Mouse (Mus musculus) erythroblast, embryonic 14.5 days (primary cell): ENCODE results near the gene Ggct. TPM values are rescaled to one million over a fixed set of nuclear protein-coding genes. Genes with fewer than 3 reads are reported as not detected.
"Not testable (repeated sequence)": the region's sequence is repeated elsewhere in the genome, so short reads cannot be mapped to it uniquely, and the experiment has no call there.

ENCODE experiments used
- H3K27me3 ChIP-seq: 2 replicates; pipeline ENCODE4 v1.6.1; 2012; ENCODE audit warnings: inconsistent platforms; ENCODE audit not compliant: control insufficient read depth
- H3K36me3 ChIP-seq: 2 replicates; pipeline ENCODE4 v1.6.1; 2012; ENCODE audit warnings: mild to moderate bottlenecking, inconsistent platforms; ENCODE audit not compliant: control insufficient read depth
- H3K4me1 ChIP-seq: 2 replicates; pipeline ENCODE4 v1.6.1; 2012; ENCODE audit warnings: inconsistent platforms; ENCODE audit not compliant: control insufficient read depth
- H3K4me3 ChIP-seq: replicated peaks from 2 replicates; pipeline ENCODE3; 2012; ENCODE audit warnings: moderate library complexity, mild to moderate bottlenecking, inconsistent platforms
- H3K9me3 ChIP-seq: 2 replicates; pipeline ENCODE4 v1.6.1; 2012; ENCODE audit warnings: low read length, inconsistent platforms, mixed read lengths; ENCODE audit not compliant: control insufficient read depth
- GATA1 ChIP-seq: IDR thresholded peaks from 2 replicates; pipeline ENCODE4 v1.6.1; 2012; ENCODE audit warnings: low read length, inconsistent platforms, mixed read lengths
- TAL1 ChIP-seq: IDR thresholded peaks from 3 replicates; pipeline ENCODE4 v1.6.1; 2012; ENCODE audit warnings: low read length, inconsistent platforms, mixed read lengths
- polyA plus RNA-seq: library from polyadenylated mRNA; stranded (reverse); fragments of >175 nt; gene quantifications from 2 replicates; pipeline ENCODE4 v1.2.3, GENCODE M21; 2012

Ggct gene
- polyA plus RNA-seq, 1 experiment = 0.19 TPM

DNA sequence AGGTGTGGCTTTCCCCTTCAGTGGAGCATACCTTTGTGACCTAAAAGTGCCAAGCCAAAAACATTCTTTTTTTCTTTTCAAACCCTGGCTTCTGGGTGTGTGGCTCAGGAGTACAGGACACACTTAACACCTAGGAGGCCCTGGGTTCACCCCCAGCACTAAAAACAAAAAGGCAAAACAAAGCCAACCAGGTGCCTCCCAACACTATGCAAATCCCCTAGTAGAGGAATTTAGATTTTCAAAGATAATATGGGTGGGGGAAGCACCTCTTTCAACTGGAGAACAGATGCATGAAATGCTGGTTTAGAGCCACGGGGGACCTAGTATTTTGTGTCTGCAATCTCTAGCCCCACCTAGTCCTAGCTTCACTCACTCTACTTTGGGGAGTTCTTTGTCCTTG is 28.0 kb downstream of the Ggct start:
- H3K27me3 ChIP-seq = no peaks in the 10 kb centered on the region
- no peak overlapping the region for H3K4me3 ChIP-seq
- no peaks in the 10 kb centered on the region for H3K9me3 ChIP-seq
- no peak for TF ChIP-seq GATA1
- TF ChIP-seq TAL1 = no peak
- H3K36me3 ChIP-seq = no peaks in the 10 kb centered on the region
- H3K4me1 ChIP-seq = peaks cover 3% of the 10 kb centered on the region

DNA sequence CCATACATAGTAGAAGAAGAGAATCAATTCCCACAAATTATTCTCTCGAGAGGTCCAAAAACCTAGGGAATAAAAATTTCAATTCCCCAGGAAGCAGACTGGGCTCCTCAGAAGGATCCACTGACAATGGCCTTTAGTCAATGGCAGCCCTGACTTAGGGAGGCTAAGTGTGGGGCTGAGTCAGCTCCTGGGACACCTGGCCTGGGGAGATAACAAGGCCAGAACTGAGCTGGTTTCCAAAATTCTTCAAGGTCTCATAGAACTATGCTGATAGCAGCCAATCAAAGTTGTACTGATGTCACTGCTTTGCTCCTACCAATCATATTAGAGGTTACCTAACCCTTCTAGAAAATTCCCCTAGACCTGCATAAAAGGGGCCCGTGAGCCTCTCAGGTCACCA is 29.2 kb downstream of the Ggct start:
- Histone ChIP-seq H3K4me3 (no peak overlapping the region), H3K36me3 (no peaks in the 10 kb centered on the region), H3K27me3 (no peaks in the 10 kb centered on the region), H3K9me3 (no peaks in the 10 kb centered on the region), H3K4me1 (peaks cover 3% of the 10 kb centered on the region)
- TF ChIP-seq GATA1 = no peak
- TF ChIP-seq TAL1 = no peak

DNA sequence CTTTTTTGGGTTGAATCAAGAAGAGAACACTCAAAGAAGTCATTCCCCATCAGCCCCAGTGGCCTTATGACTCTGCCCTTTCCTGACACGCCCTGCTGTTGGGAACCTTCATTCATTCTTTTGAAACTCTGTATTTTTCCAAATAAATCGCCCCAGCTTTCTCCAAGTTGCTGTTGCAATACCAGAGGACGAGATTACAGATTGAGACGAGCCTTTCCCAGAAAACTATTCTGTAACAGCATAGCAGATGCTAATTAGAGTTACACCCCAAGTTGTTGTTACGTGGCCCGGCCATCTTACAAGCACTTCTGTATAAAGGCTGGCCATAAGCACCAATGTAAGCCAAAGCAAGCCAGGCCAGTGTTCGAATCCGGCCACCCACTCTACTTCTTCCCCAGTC is 35.1 kb downstream of the Ggct start:
- H3K4me1 ChIP-seq = no peaks in the 10 kb centered on the region
- TF ChIP-seq GATA1 = no peak
- TF ChIP-seq TAL1 = no peak
- H3K9me3 ChIP-seq = no peaks in the 10 kb centered on the region; the same call in 1 of the 2 replicates
- no peaks in the 10 kb centered on the region for H3K27me3 ChIP-seq
- no peaks in the 10 kb centered on the region for H3K36me3 ChIP-seq
- no peak overlapping the region for H3K4me3 ChIP-seq

DNA sequence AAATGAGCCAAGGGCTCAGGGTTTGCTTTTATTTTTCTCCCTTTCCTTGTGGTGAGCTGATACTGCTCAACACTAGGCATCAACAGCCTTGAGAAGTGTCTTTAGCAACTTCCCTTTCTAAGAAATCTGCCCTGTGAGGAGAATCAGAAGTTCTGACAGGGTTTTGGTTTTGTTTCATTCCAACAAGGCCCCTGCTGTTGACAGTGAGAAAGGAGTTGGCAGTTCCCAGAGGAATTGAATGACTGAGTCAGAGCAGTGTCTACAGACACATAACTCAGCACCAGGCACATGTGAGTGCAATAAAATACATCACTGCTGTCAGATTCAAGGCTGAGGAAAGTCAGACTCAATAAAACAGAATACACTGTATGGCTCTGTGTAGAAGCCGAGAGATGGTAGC is 36.3 kb downstream of the Ggct start:
- TF ChIP-seq GATA1 (no peak), TAL1 (no peak)
- H3K4me1 ChIP-seq = no peaks in the 10 kb centered on the region

DNA sequence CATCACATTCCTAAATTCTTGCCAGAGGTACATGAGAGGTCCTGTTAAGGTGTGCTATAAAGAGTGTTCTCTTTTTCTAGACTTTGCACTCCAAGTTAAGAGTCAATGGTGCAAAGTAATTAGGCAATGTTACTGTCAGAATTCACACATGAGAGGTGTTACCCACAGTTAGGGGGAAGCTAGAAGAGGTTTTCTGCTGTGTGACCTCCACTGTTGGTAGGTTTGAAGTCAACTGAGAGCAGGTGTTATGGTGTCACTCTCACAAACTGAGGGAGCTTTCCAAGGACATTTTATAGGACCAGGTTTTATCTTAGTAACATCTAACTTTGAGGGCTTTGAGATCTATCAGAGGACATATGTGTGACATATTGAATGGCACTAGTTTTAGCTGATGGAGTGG is 36.8 kb downstream of the Ggct start:
- no peaks in the 10 kb centered on the region for H3K27me3 ChIP-seq
- no peak overlapping the region for H3K4me3 ChIP-seq
- H3K36me3 ChIP-seq = no peaks in the 10 kb centered on the region
- H3K9me3 ChIP-seq = no peaks in the 10 kb centered on the region; the same call in 1 of the 2 replicates
- TF ChIP-seq TAL1 (no peak), GATA1 (no peak)
- H3K4me1 ChIP-seq = no peaks in the 10 kb centered on the region

More for the DNA sequence above, 36.3 kb downstream of the Ggct start:
- Histone ChIP-seq H3K4me3 (no peak overlapping the region), H3K36me3 (no peaks in the 10 kb centered on the region), H3K9me3 (no peaks in the 10 kb centered on the region; the same call in 1 of the 2 replicates), H3K27me3 (no peaks in the 10 kb centered on the region)

DNA sequence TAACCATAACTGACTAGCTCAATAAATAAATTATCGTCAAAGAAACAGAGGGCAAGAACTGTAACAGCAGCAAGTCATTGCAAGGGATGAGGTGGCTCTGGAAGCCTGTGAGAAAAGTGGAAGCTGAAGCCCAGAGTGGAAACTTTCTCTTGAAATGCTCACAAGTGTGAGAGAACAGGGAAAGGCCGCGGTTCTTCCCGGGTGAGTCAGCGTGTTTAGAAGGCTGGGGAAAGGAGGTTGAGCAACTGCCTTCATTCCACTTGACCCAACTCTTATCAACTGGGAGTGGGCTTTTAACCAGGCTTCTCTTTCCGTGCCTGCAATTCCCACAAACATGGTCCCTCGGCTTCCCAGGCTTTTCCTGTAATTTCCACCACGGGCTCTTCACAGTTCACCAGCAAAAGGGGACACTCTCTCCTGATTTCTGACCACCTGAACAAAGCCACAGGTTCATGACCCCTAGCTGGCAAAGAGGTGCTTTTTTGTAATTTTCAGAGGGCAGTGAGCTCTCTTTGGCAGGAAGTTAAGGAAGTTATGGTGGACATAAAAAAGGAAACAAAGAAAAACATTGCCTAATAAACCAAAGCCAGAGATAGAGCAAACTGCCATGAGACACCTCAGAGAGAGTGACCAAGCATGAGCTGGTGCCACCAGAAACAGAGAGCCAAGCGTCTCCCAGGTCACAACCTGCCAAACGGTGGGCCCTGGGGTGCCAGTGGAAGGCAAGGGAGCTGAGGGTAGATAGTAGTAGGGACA is 37.9 kb downstream of the Ggct start:
- Histone ChIP-seq H3K4me3 (no peak overlapping the region), H3K27me3 (no peaks in the 10 kb centered on the region), H3K9me3 (no peaks in the 10 kb centered on the region; the same call in 1 of the 2 replicates), H3K4me1 (no peaks in the 10 kb centered on the region), H3K36me3 (no peaks in the 10 kb centered on the region)
- TF ChIP-seq TAL1 (no peak), GATA1 (no peak)

DNA sequence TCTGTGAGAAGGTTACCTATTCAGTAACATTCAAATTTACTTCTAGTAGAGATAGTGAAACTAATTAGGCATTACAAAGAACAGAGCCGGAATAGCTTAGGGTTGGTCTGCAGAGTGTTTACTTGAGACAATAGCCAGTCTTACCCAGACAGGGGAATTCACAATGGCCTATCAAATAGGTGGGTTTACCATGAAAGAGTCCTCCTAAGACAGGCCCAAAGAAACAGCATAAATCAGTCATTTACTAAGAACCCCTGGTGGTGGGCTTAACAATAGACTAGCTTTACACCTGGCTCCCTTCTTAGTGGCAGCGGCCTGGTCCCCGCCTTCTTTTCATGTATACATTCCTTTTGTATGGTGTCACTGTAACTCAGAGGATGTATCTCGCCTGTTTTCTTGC is 39.4 kb downstream of the Ggct start:
- not testable (repeated sequence) for H3K9me3 ChIP-seq, H3K27me3 ChIP-seq, H3K4me3 ChIP-seq, H3K4me1 ChIP-seq, H3K36me3 ChIP-seq

DNA sequence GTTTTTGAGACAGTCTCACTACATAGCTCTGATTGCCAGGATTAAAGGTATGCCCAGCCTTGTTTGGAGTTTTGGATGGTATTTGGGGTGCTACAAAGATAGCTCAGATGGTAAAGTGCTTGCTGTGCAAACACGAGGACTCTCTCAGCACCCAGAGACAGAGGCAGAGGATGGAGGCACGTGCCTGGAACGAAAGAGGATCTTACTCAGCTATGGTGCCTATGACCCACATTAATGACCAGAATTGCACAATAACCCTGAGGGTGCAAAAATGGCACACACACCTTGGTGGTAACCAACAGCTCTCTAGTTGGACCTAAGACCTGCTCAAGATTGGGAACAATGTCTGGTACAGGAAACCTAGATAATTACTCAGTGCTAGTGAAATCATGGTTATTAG is 40.2 kb downstream of the Ggct start:
- H3K27me3 ChIP-seq = no peaks in the 10 kb centered on the region
- TF ChIP-seq GATA1 (no peak), TAL1 (no peak)
- no peaks in the 10 kb centered on the region for H3K4me1 ChIP-seq
- no peak overlapping the region for H3K4me3 ChIP-seq
- H3K36me3 ChIP-seq = no peaks in the 10 kb centered on the region
- no peaks in the 10 kb centered on the region; the same call in 1 of the 2 replicates for H3K9me3 ChIP-seq

DNA sequence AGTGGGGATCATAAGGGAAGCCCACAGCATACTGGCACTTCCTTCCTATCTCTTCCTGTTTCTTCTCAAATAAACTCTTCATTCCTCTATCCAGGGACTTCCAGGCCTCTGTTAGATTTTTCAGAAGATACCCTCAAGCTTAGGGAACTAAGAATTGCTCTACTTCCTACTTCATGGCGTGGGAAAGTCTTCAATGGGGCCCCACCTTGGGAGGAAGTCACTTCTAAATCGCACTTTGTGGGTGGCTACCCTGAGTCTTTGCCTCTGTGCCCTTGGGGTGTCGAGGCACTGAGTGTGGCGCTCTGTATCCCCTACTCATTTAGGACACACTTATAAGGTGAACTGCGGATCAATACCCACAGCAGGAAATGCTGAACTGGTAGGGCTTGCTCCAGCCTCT is 44.1 kb downstream of the Ggct start:
- Histone ChIP-seq H3K9me3 (no peaks in the 10 kb centered on the region; the same call in 1 of the 2 replicates), H3K36me3 (no peaks in the 10 kb centered on the region), H3K4me1 (no peaks in the 10 kb centered on the region), H3K27me3 (peaks cover 10% of the 10 kb centered on the region), H3K4me3 (no peak overlapping the region)
- no peak for TF ChIP-seq GATA1
- TF ChIP-seq TAL1 = no peak

DNA sequence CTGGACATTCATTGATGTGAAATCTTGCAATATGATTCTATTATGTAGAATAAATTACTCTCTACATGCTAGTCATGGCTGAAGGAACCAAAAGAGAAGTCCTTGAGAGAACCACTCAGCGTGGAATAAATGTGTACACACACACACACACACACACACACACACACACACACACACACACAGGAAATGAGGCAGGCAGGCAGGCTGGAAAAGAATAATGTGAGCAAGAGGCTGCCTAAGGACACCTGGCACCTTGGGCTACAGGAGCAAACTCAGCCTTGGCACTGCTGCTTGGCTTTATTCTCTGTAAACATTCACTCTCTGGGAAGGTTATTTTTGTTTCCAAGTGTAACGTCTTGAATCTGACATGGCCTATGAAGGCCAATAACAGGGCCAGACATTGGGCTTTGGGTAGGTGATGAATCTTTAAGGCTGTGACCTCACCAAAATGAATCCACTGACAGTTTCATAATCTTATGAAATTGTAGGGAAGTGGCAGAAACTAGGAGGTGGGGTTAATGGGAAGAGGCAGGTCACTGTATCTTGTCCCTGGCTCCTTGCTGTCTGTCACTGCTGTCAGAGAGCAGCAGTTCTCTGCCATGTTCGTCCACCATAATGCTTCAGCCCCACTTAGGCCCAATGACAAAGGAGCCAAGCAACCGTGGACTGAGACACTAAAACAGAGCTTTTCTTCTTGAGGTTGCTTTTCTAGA is 46.4 kb downstream of the Ggct start:
- Histone ChIP-seq H3K27me3 (peaks cover 16% of the 10 kb centered on the region), H3K36me3 (no peaks in the 10 kb centered on the region), H3K4me1 (no peaks in the 10 kb centered on the region), H3K4me3 (no peak overlapping the region), H3K9me3 (no peaks in the 10 kb centered on the region)
- TF ChIP-seq TAL1 (no peak), GATA1 (no peak)
